Mouse (Mus musculus) heart, postnatal 25 days (tissue): Measurements from ENCODE around the gene Chrnd. TPM values are rescaled to one million over a fixed set of nuclear protein-coding genes. Genes with fewer than 3 reads are reported as not detected.

Experiments
- DNase-seq: peaks from one replicate; pipeline ENCODE4 v3.0.0; 2022; ENCODE audit warnings: low spot score
- intact Hi-C: fragments of 180-260 bp; cut with DNase I; formaldehyde crosslinking; loops from one replicate; pipeline ENCODE4 v1.15.1; 2025
- total RNA-seq, 2 experiments: library from RNA; stranded (reverse); gene quantifications; 2 replicates each; pipeline ENCODE4 v1.2.3; 2021

The Chrnd gene
- total RNA-seq, 2 experiments from 2014 or later: not detected

DNA sequence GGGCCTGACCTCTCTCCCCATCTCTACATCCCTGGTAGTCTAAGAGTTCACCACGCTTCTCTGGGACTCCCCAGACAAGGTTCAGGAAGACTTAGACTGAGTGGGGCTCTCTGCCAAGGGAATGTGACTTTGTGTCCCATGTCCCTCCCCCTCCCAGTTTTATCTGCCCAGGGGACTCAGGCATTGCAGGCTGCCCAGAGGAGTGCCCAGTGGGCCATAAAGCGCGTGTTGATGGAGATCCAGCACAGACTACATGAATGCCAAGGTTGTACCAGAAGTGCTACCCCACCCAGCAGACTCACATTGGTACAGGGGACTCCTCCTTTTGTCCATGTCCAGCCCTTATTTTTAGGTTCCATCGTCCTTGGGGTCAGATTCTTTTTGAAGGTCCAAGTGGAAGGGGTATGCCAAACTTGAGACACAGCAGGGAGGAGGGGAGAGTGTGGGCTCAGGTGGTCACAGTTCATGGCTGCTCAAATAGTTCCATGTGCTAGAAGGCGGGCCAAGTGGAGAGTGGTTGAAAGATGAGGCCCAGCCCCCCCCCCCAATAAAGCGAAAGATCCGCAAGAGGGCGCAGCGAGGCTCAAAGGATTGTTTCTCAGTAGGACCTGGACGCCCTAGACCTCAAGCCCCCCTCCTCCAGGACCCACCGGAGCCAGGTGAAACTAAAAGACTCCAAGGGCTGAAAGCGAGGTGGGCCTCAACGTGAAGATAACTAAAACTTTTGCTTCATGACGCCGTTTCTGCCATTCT, 6.2 kb upstream of the Chrnd start:
- intact Hi-C loops: no loop called here
- DNase-seq: no peak

- intact Hi-C loops: loop anchor here (5.0 kb wide), 1 partner anchor 567 kb away; no protein-coding TSS in a partner anchor
- no peak for DNase-seq
These were observed 5.7 kb upstream of the Chrnd start for GRCm38 (mm10) chr1:87184751-87185139.

- DNase-seq: no peak
- intact Hi-C loops: loop anchor here (5.0 kb wide), 1 partner anchor 568 kb away; no protein-coding TSS in a partner anchor
These were observed 4.9 kb upstream of the Chrnd start for GRCm38 (mm10) chr1:87185526-87185925.

GRCm38 (mm10) chr1:87186261-87187036, 4.0 kb upstream of the Chrnd start:
- DNase-seq: no peak
- intact Hi-C loops: loop anchor here (1.0 to 5.0 kb wide), 4 partner anchors 12 to 569 kb away; no protein-coding TSS in a partner anchor

- DNase-seq: peak; percentile 14
These were observed 3.4 kb upstream of the Chrnd start for GRCm38 (mm10) chr1:87187037-87187355.

DNA sequence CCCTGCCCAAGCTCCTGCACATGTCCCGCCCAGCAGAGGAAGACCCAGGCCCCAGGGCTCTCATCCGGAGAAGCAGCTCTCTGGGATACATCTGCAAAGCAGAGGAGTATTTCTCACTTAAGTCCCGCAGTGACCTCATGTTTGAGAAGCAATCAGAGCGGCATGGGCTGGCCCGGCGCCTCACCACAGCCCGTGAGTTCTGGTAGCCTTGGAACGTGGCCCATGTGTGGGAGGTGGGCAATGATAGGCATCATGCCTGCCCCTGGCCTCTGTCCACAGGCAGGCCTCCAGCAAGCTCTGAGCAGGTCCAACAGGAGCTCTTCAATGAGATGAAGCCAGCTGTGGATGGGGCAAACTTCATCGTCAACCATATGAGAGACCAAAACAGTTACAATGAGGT, 6.9 kb downstream of the Chrnd start:
- intact Hi-C loops: no loop called here
- no peak for DNase-seq

More at GRCm38 (mm10) chr1:87187037-87187355, 3.4 kb upstream of the Chrnd start:
- intact Hi-C loops: loop anchor here (1.0 to 5.0 kb wide), 4 partner anchors 13 to 570 kb away; no protein-coding TSS in a partner anchor

DNA sequence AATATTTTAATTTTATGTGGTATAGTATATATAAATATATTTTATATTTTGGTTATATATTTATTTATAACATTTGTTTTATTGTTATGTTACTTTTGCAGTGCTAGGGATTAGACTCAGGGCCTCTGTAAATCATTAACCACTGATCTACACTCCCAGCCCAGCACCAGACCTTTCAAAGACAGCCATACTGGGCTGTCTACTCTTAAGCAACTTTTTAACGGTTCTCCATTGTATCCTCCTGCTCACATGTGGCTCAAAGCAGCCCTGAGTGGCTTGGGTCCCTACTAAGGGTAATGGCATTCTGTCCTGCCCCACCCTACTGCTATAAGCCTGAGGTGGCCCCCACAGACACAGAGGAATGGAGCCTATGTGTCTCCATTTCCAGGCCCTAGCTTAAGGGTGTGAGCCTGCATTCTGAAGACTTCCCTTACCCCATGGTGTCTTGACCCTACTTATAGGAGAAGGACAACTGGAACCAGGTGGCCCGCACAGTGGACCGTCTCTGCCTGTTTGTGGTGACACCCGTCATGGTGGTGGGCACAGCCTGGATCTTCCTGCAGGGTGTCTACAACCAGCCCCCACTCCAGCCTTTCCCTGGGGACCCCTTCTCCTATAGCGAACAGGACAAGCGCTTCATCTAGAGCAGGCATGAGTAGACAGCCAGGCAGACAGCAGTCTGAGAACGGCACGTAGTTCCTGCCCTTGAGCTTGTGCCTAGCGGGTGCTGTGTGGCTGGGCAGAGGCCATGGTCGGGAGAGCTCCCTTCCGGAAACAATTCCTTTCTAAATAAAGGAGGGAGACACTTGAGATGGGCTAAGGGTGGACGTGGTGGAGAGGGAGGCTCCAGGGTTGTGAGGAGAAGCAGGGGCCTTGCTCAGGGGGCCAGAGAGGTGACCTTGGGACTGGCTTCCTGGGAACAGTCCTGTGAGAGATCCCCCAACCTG, 8.0 kb downstream of the Chrnd start:
- intact Hi-C loops: no loop called here
- DNase-seq: no peak

- intact Hi-C loops: no loop called here
- no peak for DNase-seq
These were observed 10.4 kb downstream of the Chrnd start for GRCm38 (mm10) chr1:87200811-87201210.

GRCm38 (mm10) chr1:87201848-87202247, 11.4 kb downstream of the Chrnd start:
- no peak for DNase-seq
- intact Hi-C loops: no loop called here

DNA sequence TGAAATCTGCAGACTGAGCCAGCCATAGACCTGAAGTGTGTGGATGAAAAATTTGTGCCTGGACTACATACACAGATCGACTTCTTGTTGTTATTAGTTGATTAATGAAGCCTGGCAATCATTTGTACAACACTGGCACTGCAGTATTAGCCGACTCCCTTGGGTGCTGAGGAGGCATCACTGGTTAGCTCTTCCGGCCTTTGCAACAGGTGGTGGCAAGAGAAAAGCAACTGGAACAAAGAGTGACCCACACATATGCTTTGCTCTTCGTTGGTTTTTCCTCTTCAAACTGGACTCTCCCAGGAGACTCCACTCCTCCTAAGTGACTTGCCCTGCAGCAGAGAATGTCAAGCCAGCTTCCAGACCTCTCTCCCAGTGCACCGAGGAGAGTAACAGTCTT, 13.4 kb downstream of the Chrnd start:
- DNase-seq: no peak
- intact Hi-C loops: no loop called here

GRCm38 (mm10) chr1:87204465-87204864, 14.1 kb downstream of the Chrnd start, which contains the start of gene Chrng:
Chrng (plus strand) TSS chr1:87204657.
- intact Hi-C loops: no loop called here
- no peak for DNase-seq

DNA sequence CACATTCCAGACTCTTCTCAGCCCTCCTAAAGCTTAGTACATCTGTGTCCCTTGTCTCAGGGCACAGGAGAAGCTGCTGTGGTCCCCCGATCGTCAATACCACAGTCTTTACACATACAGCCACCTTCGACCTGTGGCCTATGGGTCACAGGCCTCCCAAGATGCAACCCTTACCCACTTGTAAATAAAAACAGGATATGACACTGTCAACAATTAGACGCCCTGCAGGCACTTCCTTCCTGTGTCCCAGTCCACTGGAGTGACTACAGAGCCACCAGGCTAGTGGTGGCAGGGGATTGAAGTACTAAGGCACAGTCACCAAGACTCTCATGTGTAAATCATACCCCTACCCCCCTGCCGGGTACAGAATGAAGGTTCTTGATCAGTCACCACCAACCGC, 14.6 kb downstream of the Chrnd start:
- no peak for DNase-seq
- intact Hi-C loops: no loop called here

DNA sequence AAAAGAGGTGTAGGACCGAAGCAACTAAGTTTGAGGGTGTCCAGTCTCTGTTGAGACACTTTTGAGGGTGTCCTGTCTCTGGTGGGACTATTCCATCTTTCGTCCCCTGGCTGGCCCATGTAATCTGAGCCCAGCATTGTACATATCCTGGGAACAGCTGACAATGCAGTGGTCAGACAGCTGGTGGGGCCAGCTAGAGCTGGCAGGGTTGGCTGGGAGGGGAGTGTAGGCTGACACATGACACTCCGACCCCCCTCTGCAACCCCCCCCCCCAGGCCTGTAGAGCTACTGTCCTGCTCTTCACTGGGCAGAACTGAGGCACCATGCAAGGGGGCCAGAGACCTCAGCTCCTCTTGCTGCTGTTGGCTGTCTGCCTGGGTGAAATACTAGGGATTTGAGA, 15.1 kb downstream of the Chrnd start:
- no peak for DNase-seq
- intact Hi-C loops: no loop called here

- no peak for DNase-seq
- intact Hi-C loops: no loop called here
These were observed 15.9 kb downstream of the Chrnd start for GRCm38 (mm10) chr1:87206339-87206738.

GRCm38 (mm10) chr1:87211431-87211830, 21.0 kb downstream of the Chrnd start:
- no peak for DNase-seq
- intact Hi-C loops: no loop called here

DNA sequence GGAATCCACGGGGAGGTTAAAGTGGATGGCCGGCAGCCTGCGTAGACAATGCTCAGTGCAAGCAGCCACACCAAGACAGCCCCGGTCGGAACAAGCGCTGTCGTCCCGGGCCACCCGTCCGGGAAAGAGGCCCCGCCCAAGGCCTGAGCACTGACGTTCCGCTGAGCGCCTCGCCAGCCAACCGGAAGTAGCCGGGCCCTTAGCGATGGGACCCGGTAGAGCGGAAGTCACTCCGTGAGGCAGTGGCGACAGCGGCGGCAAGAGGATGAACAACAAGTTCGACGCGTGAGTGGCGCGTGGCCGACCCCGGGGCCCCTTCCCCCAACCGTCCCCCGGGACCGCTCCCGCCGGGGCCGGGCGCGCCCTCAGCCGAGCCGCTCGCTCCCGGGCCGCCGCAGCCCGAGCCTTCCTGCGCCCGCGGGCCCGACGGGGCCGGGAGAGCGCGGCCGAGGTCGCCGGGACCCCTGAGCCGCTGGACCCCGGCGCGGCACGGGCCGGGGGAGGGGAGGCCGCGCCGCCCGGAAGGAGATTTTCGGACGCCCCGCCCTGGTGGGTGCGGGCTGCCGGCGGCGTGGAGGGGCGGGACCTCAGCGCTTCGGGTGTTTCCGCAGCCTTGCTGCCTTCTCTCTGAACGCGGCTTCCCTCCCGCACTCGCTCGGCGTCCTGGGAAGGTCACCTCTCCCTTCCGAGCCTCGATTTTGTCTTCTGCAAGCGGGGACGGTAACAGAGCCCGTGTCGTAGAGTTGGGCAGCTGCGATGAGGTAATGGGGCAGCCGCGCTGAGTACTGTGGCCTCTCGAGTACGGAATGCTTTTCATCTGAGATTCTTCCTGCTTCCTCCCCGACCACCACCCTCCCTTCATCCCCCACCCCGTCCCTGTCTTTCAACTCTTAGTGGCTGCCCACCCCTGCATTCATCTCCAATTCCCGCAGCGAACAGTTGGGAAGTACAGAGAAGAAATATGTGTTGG, 23.6 kb downstream of the Chrnd start, which contains the start of gene Eif4e2:
TSS of gene Eif4e2 (plus strand) at position 180 of the 970 bp plus-strand sequence.
- DNase-seq: peak; percentile 91
- intact Hi-C loops: no loop called here

GRCm38 (mm10) chr1:87214748-87215147, 24.3 kb downstream of the Chrnd start:
- intact Hi-C loops: no loop called here
- no peak for DNase-seq

GRCm38 (mm10) chr1:87217938-87218337, 27.5 kb downstream of the Chrnd start:
- intact Hi-C loops: no loop called here
- DNase-seq: no peak

GRCm38 (mm10) chr1:87225739-87226138, 35.3 kb downstream of the Chrnd start:
- intact Hi-C loops: no loop called here
- DNase-seq: no peak
